Mouse (Mus musculus): Measurements from ENCODE around the gene Cmtm4.

Gene Cmtm4

DNA sequence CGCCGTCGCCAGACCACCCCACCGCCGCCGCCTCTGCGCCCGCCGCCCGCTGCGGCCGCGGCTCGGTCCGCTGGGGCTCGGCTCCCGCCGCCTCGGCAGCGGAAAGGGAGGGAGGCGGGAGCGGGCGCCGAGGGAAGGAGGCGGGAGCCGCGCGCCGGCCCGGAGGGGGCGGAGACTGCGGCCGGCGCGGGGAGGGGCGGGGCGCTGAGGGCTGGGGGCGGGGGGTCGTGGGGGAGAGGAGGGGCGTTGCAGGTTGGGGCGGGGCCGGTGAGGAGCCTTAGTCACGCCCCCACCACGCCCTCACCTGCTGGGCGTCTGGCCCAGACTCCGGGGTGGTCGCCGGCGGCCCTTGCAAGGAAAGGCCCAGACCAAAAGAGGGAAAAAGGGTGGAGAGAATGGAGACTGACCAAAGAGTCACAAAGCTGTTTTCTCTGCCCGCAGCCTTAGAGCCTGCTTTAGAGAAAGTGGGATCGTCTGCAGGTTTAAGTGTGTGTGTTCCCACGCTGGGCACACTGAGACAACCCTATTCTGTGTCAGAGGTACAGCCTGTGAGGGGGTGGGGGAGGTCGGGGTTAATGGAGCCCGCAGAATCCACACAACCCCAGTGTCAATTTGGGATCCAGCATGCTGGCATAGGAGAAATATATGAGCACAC, at the start of gene Cmtm4:
Gene Cmtm4, minus strand, starts transcription at position 105 of the 655 bp plus-strand sequence.
- DNase-seq: peak; percentile 96

- DNase-seq: peak; percentile 56
These were observed 49.6 kb upstream of the Cmtm4 start for GRCm38 (mm10) chr8:104445248-104445647.

- DNase-seq: peak; percentile 71
These were observed 47.6 kb upstream of the Cmtm4 start for GRCm38 (mm10) chr8:104443125-104443679.

- peak; percentile 99 for DNase-seq
These were observed 46.9 kb upstream of the Cmtm4 start, which contains the start of gene Dync1li2 for GRCm38 (mm10) chr8:104442299-104443124. Gene Dync1li2 (minus strand): TSS chr8:104443047.

DNA sequence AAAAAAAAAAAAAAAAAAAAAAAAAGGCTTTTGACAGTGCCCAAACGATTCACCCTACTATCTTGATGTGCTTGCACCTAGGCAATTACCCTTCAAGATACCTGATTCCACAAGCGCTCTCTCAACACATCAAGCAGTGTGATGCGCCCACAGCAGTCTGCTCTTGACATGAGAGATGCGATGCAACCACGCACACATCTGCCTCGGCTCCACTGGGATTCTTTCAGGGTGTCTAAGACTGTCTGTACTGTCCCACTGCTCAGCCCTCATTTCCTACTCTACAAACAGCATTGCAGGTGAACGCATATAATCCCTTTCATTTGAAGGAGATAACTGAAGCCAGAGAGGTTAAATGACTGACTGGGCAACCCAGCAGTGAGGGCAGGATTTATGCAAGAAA, 46.0 kb upstream of the Cmtm4 start:
- DNase-seq: no peak

DNA sequence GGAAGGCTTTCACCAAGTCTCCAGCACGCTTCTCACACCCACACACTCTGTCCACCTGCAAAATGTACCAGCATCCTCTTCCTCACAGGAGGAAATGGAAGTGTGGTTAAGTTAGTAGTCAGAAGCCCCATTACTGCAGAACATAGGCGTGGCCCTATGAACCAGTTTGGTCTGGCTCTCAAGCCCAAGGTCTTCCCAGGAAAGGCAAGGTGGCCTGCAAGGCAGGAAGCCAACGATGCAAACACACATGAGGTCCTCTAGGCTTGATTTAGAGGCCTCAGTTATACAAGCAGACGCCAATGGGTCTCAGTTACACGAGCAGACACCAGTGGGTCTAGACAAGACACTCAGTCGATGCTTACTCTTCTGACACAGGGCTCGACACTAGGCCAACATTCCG, 43.9 kb upstream of the Cmtm4 start:
- DNase-seq: peak; percentile 68

DNA sequence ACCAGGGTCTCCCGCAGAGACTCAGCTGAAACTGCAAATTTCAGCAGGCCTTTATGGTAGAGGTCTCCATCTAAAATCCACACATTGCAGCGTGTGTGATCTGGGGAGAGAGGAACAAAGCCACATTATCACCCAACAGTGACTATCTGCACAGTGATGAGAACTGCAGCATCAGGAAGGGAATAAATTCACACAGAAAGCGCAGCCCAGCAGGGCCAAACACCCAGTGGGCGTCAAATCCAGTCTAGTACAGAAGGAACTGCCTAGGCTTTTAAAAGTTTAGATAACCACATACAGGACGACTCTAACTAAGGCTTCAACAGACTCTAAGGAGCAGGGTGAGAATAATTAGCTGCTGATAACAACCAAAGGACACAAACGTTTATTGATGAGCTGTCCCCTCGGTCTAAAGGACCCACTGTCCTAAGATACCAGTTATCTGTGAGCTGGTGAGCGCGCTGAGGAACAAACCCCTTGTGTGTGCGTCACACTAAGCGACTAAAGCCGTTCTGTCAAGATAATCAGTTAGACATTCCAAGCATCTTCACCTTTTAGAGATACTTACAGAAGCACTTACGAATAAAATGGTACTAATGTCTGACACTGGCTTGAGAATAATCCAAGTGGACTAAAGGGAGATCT, 42.0 kb upstream of the Cmtm4 start:
- peak; percentile 72 for DNase-seq

GRCm38 (mm10) chr8:104436591-104436990, 41.0 kb upstream of the Cmtm4 start:
- peak; percentile 85 for DNase-seq

DNA sequence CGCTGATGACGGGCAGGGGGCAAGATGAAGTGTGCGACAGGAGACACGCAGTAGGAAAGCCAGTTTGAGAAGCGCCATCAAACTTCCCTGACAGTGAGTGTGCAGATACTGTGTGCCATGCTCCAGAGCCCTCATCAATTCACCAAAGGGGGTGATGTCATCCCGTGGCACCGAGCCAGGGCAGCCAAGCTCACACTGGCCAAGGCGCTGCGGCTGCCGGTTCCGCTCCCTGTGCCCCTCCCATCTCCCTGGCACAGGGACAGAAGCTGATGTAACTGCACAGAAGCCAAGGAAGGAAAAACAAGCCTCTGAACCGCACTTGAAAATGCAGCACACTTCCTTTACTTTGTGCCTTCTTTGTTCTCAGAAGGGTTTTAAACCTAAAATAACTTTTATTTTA, 40.4 kb upstream of the Cmtm4 start:
- DNase-seq: peak; percentile 99

DNA sequence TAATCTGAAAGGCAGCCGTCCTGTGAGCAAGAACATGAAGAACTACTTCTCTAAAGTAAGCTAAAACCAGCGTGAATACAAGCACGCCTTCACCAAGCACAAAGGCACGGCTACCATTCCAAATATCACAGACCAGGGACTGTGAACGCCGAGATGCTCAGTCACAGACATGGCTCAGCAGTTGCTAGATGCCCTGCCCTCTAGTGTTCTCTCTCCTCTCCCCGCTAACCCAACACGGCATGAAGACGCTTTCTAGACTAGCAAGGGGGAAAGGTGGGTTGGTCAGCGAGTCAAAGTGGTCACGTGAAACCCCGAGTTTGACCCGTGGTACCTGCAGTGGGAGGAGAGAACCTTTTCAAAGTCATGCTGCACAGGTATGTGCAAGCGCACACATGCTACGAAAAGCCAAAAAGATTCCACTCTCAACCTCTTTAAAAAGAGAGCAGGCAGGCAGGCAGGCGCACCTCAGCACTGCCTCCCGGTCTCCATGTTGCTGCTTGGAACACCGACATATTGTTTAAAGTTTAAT, 39.3 kb upstream of the Cmtm4 start:
- peak; percentile 89 for DNase-seq

DNA sequence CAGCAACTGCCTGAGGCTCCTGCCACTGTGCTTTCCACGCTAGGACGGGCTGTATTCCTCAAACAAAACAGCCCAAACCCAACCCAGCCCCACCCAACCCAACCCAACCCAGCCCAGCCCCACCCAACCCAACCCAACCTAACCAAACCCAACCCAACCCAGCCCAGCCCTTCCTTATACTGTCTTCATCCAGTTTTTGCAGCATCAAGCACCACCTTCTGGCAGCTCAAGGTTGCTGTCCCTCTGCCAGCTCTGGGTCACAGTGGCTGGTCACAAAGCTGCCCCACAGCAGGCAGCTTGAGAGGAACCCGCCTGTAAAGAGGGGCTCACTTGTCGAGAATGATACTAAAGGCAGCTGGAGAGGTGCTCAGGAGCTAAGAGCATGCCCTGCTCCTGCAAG, 38.7 kb upstream of the Cmtm4 start:
- peak; percentile 89 for DNase-seq

- DNase-seq: peak; percentile 56
These were observed 37.7 kb upstream of the Cmtm4 start for GRCm38 (mm10) chr8:104433191-104433842.

DNA sequence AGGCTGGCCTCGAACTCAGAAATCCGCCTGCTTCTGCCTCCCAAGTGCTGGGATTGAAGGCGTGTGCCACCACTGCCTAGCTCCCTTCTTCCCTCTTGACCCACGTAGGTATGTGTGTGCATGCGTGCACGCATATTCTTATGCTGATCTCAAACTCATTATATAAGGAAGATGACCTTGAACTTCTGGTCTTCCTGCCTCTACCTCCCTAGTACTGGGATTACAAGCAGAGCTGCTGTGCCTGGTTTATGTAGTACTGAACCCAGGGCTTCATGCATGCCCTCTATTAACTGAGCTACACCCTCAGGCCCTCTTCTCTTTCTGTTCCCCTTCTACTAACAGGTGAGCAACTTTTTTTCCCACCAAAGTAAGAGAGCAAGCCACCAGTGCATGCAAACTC, 37.0 kb upstream of the Cmtm4 start:
- peak; percentile 79 for DNase-seq

DNA sequence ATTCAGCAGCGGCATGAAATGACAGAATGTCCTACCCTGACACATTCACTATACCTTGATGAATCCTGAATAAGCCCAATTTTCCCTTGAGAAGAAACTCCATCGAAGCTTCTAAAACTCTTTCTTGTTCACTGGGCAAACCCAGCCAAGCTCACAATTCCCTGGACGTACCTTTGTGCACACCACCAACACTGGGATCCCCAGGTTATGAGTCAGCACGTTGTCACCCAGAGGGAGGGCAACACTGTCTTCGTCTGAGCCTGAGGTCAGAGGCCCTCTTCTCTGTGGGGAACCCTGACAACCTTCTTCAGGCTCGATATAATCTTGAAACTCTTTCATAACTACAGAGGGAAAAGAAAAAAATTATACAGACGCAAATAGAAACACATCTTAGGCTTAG, 34.6 kb upstream of the Cmtm4 start:
- DNase-seq: peak; percentile 65

GRCm38 (mm10) chr8:104427703-104428102, 32.1 kb upstream of the Cmtm4 start:
- peak; percentile 71 for DNase-seq

GRCm38 (mm10) chr8:104422313-104422712, 26.7 kb upstream of the Cmtm4 start:
- no peak for DNase-seq

DNA sequence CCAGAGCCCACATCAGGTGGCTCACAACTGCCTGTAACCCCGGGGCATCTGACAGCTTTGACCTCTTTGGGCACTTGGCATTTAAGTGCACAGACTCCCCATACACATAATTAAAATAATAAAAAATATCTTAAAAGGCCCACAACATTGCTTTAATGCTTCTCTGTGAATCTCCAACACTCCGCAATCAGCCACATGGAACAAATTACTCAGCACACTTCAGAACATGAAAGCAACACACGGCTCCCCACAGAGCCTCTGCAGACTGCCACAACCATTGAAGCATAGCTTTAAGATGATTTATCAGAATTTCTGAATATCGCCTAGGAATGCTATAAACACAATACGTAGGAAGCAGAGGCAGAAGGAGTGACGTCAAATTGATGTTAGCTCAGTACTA, 20.4 kb upstream of the Cmtm4 start:
- no peak for DNase-seq

- no peak for DNase-seq
These were observed 18.6 kb upstream of the Cmtm4 start for GRCm38 (mm10) chr8:104414204-104414603.

- DNase-seq: no peak
These were observed 18.2 kb upstream of the Cmtm4 start for GRCm38 (mm10) chr8:104413770-104414169.

- no peak for DNase-seq
These were observed 17.4 kb upstream of the Cmtm4 start for GRCm38 (mm10) chr8:104412805-104413532.

- DNase-seq: peak; percentile 91
These were observed 16.4 kb upstream of the Cmtm4 start for GRCm38 (mm10) chr8:104411972-104412371.

- no peak for DNase-seq
These were observed 15.9 kb upstream of the Cmtm4 start for GRCm38 (mm10) chr8:104411468-104411867.

Measured in heart, adult 11 months (tissue).